Mouse (Mus musculus): ENCODE measurements around the gene Dclk3.

GRCm38 (mm10) chr9:111461415-111462103 is 22.7 kb downstream of the Dclk3 start:
- TF ChIP-seq CTCF (IDR thresholded peaks at IDR 0.05; ENCODE audit: low read depth, low read length), result no peak
- TF ChIP-seq GATA2 (IDR thresholded peaks at IDR 0.05; ENCODE audit: borderline replicate concordance, low read depth, low read length), result no peak
- no peak for TF ChIP-seq GATA1 (IDR thresholded peaks at IDR 0.05; ENCODE audit: borderline replicate concordance, low read length)
- no peak for TF ChIP-seq POLR2AphosphoS5 (IDR thresholded peaks at IDR 0.05; ENCODE audit: insufficient replicate concordance, low read depth, low read length)

Data from G1E (cell line).